ENCODE assay signal across 12 mouse cellular contexts in the genomic region with DNA sequence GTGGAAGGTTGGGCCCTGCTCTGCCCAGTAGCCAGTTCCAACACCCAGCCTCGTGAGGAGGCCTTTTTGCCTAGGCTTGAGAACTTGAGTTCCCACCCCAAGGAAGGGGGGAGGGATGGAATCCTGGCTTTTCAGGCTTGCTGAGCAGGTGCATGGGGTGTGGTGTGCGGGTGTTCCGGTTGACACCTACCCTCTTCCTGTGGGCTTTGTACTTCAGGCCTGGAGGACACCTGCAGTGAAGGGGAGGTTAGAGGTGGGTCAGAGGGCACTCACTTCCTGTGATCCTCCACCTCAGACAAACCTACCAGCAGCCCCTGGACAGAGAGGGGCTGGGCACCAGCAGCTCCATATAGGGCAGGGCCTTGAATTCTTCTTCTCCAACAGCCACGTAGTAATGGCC. TPM values are rescaled to one million over a fixed set of nuclear protein-coding genes. Genes with fewer than 3 reads are reported as not detected.
DNase-seq lines count a peak whose midpoint lies in the region; ATAC-seq lines count a peak whose summit lies in the region.
"Had no signal": no experiment of that assay in that cellular context is flagged by ENCODE, and none has a peak within 500 bp of the region (broad histone marks: within the 10 kb centered on the region; RNA-seq: fewer than 3 reads in every experiment).

No protein-coding gene starts in this region.

- DNase-seq in hindbrain, embryonic 10.5 days (ENCODE audit: low spot score), result no peak
- peak; percentile 13 to 20 for DNase-seq in CD8-positive naive resting alpha-beta T cell, adult 2 months (ENCODE audit: low read depth in 2 of 2, low spot score in 2 of 2)
- peak; percentile 51 for DNase-seq in T-cell, adult 2 months (ENCODE audit: low spot score)
- DNase-seq in thymus, postnatal 10 days (ENCODE audit: low spot score in 2 of 2), result peak; percentile 74 to 84
- no peak for DNase-seq in embryo, embryonic 10 days (ENCODE audit: low spot score)
- DNase-seq in left cerebral cortex, postnatal 14 days (ENCODE audit: low spot score in 2 of 2), result no peak
- DNase-seq: cerebellum, adult 8-10 months; heart, adult 18-20 months; right cerebral cortex, postnatal 4 days had no signal

- H3K9ac ChIP-seq in hindbrain, embryonic 13.5 days, result peak overlapping the region; percentile 46; the same call in 1 of the 2 replicates

- H3K27ac ChIP-seq in hindbrain, embryonic 13.5 days, result no peak overlapping the region
- no peak overlapping the region for H3K27ac ChIP-seq in hindbrain, embryonic 10.5 days
- H3K27ac ChIP-seq: forebrain, embryonic 10.5 days had no signal

- intact Hi-C loops in left cerebral cortex, postnatal 14 days (cut with DNase I), result no loop called here

- H3K4me2 ChIP-seq in hindbrain, embryonic 13.5 days, result no peak overlapping the region

- H3K9me3 ChIP-seq in hindbrain, embryonic 13.5 days, result no peaks in the 10 kb centered on the region
- H3K9me3 ChIP-seq in hindbrain, embryonic 10.5 days, result no peaks in the 10 kb centered on the region
- H3K9me3 ChIP-seq: forebrain, embryonic 10.5 days; G1E had no signal

- H3K4me3 ChIP-seq in hindbrain, embryonic 13.5 days, result no peak overlapping the region
- no peak overlapping the region for H3K4me3 ChIP-seq in hindbrain, embryonic 10.5 days
- H3K4me3 ChIP-seq: forebrain, embryonic 10.5 days had no signal

- H3K27me3 ChIP-seq in hindbrain, embryonic 13.5 days, result no peaks in the 10 kb centered on the region
- H3K27me3 ChIP-seq in hindbrain, embryonic 10.5 days (ENCODE audit: insufficient read depth, poor library complexity, severe bottlenecking), result no peaks in the 10 kb centered on the region

- WGBS in hindbrain, embryonic 13.5 days, result 86% methylated on average over 4 of the region's 4 CpGs
- 78% methylated on average over 4 of the region's 4 CpGs for WGBS in hindbrain, embryonic 10.5 days

- ATAC-seq in hindbrain, embryonic 13.5 days (ENCODE audit: low FRiP score), result no peak

- peaks cover 44% of the 10 kb centered on the region for H3K36me3 ChIP-seq in hindbrain, embryonic 13.5 days
- peaks cover 48% of the 10 kb centered on the region for H3K36me3 ChIP-seq in hindbrain, embryonic 10.5 days

- H3K4me1 ChIP-seq in hindbrain, embryonic 13.5 days (replicated peaks), result no peaks in the 10 kb centered on the region; the same call in 1 of the 2 replicates
- no peaks in the 10 kb centered on the region for H3K4me1 ChIP-seq in hindbrain, embryonic 10.5 days (replicated peaks)

RNA-seq across cellular contexts. Expression of gene Dcdc2b, which starts 4.0 kb away (rescaled TPM):
- 4.0 and 4.3 TPM in 2 replicates for polyA plus RNA-seq in hindbrain, embryonic 13.5 days (2015; fragmentation: Nextera tagmentation; extraction: Ambion mirVana)
- 0.90 and 1.3 TPM in 2 replicates for polyA plus RNA-seq in hindbrain, embryonic 10.5 days (2016; fragmentation: Nextera tagmentation; extraction: Ambion mirVana)
- total RNA-seq in left cerebral cortex, postnatal 14 days (2021), result 1 to 10 TPM; 2.7 to 3.9 TPM

RNA-seq across cellular contexts. Expression of gene Iqcc, which starts 8.9 kb away (rescaled TPM):
- polyA plus RNA-seq in hindbrain, embryonic 13.5 days (2015; fragmentation: Nextera tagmentation; extraction: Ambion mirVana), result 30.0 and 37.8 TPM in 2 replicates
- 27.7 and 29.1 TPM in 2 replicates for polyA plus RNA-seq in hindbrain, embryonic 10.5 days (2016; fragmentation: Nextera tagmentation; extraction: Ambion mirVana)
- 10 to 100 TPM; 29.3 to 35.1 TPM for total RNA-seq in left cerebral cortex, postnatal 14 days (2021)

RNA-seq across cellular contexts. Expression of gene Tmem234, which starts 9.6 kb away (rescaled TPM):
- polyA plus RNA-seq in hindbrain, embryonic 13.5 days (2015; fragmentation: Nextera tagmentation; extraction: Ambion mirVana), result 195 and 196 TPM in 2 replicates
- 226 and 229 TPM in 2 replicates for polyA plus RNA-seq in hindbrain, embryonic 10.5 days (2016; fragmentation: Nextera tagmentation; extraction: Ambion mirVana)
- 100 to 1,000 TPM in 1 of 2 experiments, 10 to 100 TPM in 1; 91.8 to 105 TPM for total RNA-seq in left cerebral cortex, postnatal 14 days (2021)

RNA-seq across cellular contexts. Expression of gene Eif3i, which starts 9.6 kb away (rescaled TPM):
- polyA plus RNA-seq in hindbrain, embryonic 13.5 days (2015; fragmentation: Nextera tagmentation; extraction: Ambion mirVana), result 208 and 212 TPM in 2 replicates
- 268 and 293 TPM in 2 replicates for polyA plus RNA-seq in hindbrain, embryonic 10.5 days (2016; fragmentation: Nextera tagmentation; extraction: Ambion mirVana)
- 100 to 1,000 TPM; 139 to 140 TPM for total RNA-seq in left cerebral cortex, postnatal 14 days (2021)

RNA-seq across cellular contexts. Expression of gene Ccdc28b, which starts 13.7 kb away (rescaled TPM):
- 130 and 135 TPM in 2 replicates for polyA plus RNA-seq in hindbrain, embryonic 13.5 days (2015; fragmentation: Nextera tagmentation; extraction: Ambion mirVana)
- polyA plus RNA-seq in hindbrain, embryonic 10.5 days (2016; fragmentation: Nextera tagmentation; extraction: Ambion mirVana), result 53.2 and 75.0 TPM in 2 replicates
- 100 to 1,000 TPM; 103 to 110 TPM for total RNA-seq in left cerebral cortex, postnatal 14 days (2021)

Comparison
In these comparisons a context has a peak if more than half of its experiments do, and no peak if none do; other contexts are left out.
1. DNase-seq: peak in CD8-positive naive resting alpha-beta T cell, adult 2 months (2 of 2), T-cell, adult 2 months (single experiment) and thymus, postnatal 10 days (2 of 2); none in hindbrain, embryonic 10.5 days (single experiment), embryo, embryonic 10 days (single experiment) and left cerebral cortex, postnatal 14 days (0 of 2).